Mouse (Mus musculus): ENCODE measurements at regions not wholly inside any gene's neighbourhood (a gene's known extent, or its start where the extent isn't known, plus 50 kb on each side); places are given as distances from the start of the nearest gene placed in this dataset.

DNA sequence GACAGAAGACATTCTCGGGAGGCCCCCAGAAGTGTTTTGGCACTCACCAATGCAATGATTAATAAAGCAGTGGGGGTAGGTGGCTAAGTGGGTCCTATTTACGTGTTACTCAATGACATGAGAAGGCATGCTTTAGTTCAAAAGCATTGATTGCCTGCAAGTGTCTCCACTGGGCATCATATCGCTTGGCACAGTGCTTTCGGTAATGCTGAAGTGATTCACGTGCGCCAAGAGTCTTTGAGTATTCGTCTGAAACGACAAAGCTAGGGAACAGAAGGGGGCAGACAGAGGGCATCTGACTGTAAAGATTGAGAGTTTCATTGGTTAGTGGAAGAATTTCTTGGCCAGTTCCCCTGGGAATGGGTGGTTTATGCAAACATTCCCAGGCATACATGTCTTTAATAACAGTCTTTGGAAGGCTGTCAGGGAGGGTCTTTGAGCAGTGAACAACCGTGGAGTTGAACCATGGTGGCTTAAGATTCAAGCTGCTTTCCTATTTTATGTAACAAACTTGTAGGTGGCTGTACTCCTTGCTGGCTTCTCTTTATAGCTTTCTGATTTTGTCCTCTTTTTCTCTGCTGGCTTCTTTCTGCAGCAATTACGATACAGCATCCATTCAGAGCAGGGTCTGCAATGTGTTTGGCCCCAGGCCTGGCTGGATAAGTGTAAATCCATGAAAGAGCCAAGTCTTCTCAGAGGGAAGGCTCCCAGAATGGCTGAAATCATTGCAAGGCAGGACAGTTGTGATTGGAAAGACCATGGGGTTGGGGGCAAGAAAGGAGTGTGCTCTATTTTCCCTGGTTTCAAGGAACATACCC is 62.2 kb upstream of the Ltbp1 start:
- H3K9me3 ChIP-seq (ENCODE audit: low read length), result no peaks in the 10 kb centered on the region
- no peak overlapping the region for H3K4me3 ChIP-seq (replicated peaks; ENCODE audit: low read length)
- TF ChIP-seq POU5F1 (IDR thresholded peaks at IDR 0.05; ENCODE audit: borderline replicate concordance, low read length) (no peak), NANOG (IDR thresholded peaks at IDR 0.05; ENCODE audit: borderline replicate concordance, low read length) (no peak), CTCF (conservative IDR thresholded peaks at IDR 0.05; ENCODE audit: low read length) (no peak)
- H3K36me3 ChIP-seq (ENCODE audit: insufficient read depth, low read length), result no peaks in the 10 kb centered on the region
- no peaks in the 10 kb centered on the region for H3K27me3 ChIP-seq (ENCODE audit: insufficient read depth, low read length)
- H3K4me1 ChIP-seq (replicated peaks; ENCODE audit: low read depth, low read length), result peaks cover 26% of the 10 kb centered on the region

DNA sequence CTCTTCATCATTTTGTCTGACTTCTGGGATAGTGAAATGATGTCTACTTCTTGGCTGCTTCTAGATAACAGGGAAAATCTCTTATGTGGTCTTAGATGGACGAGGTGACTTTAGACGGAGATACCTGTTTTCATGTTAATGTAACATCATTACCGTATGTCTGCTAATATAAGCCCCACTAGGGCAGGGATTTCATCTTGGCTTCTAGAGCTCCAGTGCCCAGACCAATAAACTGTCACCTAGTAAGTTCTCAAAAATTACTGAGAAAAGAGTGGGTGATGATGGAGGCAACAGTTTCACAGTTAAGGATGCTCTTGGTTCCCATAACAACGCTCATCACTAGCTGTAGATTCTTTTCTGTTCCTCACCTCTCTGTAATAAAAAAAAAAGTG is 61.6 kb upstream of the Ltbp1 start:
- Histone ChIP-seq H3K27me3 (ENCODE audit: insufficient read depth, low read length) (no peaks in the 10 kb centered on the region), H3K36me3 (ENCODE audit: insufficient read depth, low read length) (no peaks in the 10 kb centered on the region), H3K4me1 (replicated peaks; ENCODE audit: low read depth, low read length) (peaks cover 26% of the 10 kb centered on the region), H3K9me3 (ENCODE audit: low read length) (no peaks in the 10 kb centered on the region), H3K4me3 (replicated peaks; ENCODE audit: low read length) (no peak overlapping the region)
- TF ChIP-seq CTCF (conservative IDR thresholded peaks at IDR 0.05; ENCODE audit: low read length), result no peak
- TF ChIP-seq NANOG (IDR thresholded peaks at IDR 0.05; ENCODE audit: borderline replicate concordance, low read length), result no peak
- TF ChIP-seq POU5F1 (IDR thresholded peaks at IDR 0.05; ENCODE audit: borderline replicate concordance, low read length), result no peak

DNA sequence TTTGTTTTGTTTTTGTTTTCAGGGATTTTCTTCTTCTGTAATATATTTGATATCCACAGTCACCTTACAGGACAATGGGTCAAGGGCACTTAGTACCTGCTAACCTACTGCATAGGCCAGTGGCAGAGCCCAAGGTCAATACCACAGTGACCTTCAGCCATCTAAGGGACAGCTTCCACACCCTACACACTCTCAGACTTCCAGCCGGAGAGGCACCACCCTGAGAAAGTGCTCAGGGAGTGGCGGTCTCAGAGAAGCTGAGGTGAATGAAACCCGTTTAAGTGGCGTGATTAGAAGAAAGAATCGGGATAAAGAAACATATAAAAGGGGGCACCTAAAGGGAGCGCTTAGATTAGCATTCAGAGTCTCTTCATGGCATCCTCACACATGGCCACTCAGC is 60.2 kb upstream of the Ltbp1 start:
- H3K4me3 ChIP-seq (replicated peaks; ENCODE audit: low read length), result no peak overlapping the region
- H3K27me3 ChIP-seq (ENCODE audit: insufficient read depth, low read length), result no peaks in the 10 kb centered on the region
- H3K9me3 ChIP-seq (ENCODE audit: low read length), result no peaks in the 10 kb centered on the region
- H3K4me1 ChIP-seq (replicated peaks; ENCODE audit: low read depth, low read length), result peaks cover 26% of the 10 kb centered on the region
- H3K36me3 ChIP-seq (ENCODE audit: insufficient read depth, low read length), result no peaks in the 10 kb centered on the region
- TF ChIP-seq NANOG (IDR thresholded peaks at IDR 0.05; ENCODE audit: borderline replicate concordance, low read length), result no peak
- no peak for TF ChIP-seq POU5F1 (IDR thresholded peaks at IDR 0.05; ENCODE audit: borderline replicate concordance, low read length)
- no peak for TF ChIP-seq CTCF (conservative IDR thresholded peaks at IDR 0.05; ENCODE audit: low read length)

DNA sequence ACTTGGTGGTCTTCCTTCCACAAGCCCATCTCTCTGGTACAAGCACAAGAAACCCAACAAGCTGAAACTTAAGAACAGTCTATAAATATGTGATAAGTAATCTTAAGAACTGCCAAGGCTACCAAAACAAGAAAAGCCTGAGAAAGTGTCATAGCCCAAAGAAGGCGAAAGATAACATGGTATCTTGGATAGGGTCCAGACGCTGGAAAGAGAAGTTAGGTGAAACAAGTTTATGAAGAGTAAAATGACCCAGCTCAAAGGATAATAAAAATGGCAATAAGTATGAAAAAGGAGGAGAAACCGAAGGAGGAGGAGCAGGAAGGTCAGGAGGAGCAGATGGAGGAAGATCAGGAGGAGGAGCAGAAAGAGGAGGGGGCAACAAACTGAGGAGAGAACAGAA is 56.9 kb upstream of the Ltbp1 start:
- no peaks in the 10 kb centered on the region for H3K36me3 ChIP-seq (ENCODE audit: insufficient read depth, low read length)
- TF ChIP-seq CTCF (conservative IDR thresholded peaks at IDR 0.05; ENCODE audit: low read length), result no peak
- no peak for TF ChIP-seq NANOG (IDR thresholded peaks at IDR 0.05; ENCODE audit: borderline replicate concordance, low read length)
- TF ChIP-seq POU5F1 (IDR thresholded peaks at IDR 0.05; ENCODE audit: borderline replicate concordance, low read length), result no peak
- peaks cover 21% of the 10 kb centered on the region for H3K4me1 ChIP-seq (replicated peaks; ENCODE audit: low read depth, low read length)
- no peaks in the 10 kb centered on the region for H3K27me3 ChIP-seq (ENCODE audit: insufficient read depth, low read length)
- H3K9me3 ChIP-seq (ENCODE audit: low read length), result no peaks in the 10 kb centered on the region
- H3K4me3 ChIP-seq (replicated peaks; ENCODE audit: low read length), result no peak overlapping the region

DNA sequence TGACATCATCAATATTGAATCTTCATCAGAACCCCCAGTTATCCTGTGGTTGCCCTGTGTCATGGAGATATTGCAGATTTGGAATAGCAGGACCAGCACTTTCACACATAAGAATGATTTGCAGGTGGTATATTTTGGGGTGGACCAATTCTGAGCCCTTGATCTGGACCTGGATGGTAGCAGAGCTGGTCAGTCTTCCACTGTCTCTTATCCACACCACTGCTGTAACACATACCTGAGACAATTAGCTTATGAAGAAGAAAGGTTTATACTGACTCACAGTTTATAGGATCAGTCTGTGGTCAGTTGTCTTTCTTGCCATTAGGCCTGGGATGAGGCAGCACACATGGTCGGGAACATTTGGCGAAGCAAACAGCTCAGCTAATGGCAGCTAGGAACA is 55.1 kb upstream of the Ltbp1 start:
- Histone ChIP-seq H3K36me3 (ENCODE audit: insufficient read depth, low read length) (no peaks in the 10 kb centered on the region), H3K9me3 (ENCODE audit: low read length) (no peaks in the 10 kb centered on the region), H3K27me3 (ENCODE audit: insufficient read depth, low read length) (no peaks in the 10 kb centered on the region), H3K4me1 (replicated peaks; ENCODE audit: low read depth, low read length) (peaks cover 7% of the 10 kb centered on the region), H3K4me3 (replicated peaks; ENCODE audit: low read length) (no peak overlapping the region)
- TF ChIP-seq POU5F1 (IDR thresholded peaks at IDR 0.05; ENCODE audit: borderline replicate concordance, low read length) (no peak), NANOG (IDR thresholded peaks at IDR 0.05; ENCODE audit: borderline replicate concordance, low read length) (no peak), CTCF (conservative IDR thresholded peaks at IDR 0.05; ENCODE audit: low read length) (no peak)

DNA sequence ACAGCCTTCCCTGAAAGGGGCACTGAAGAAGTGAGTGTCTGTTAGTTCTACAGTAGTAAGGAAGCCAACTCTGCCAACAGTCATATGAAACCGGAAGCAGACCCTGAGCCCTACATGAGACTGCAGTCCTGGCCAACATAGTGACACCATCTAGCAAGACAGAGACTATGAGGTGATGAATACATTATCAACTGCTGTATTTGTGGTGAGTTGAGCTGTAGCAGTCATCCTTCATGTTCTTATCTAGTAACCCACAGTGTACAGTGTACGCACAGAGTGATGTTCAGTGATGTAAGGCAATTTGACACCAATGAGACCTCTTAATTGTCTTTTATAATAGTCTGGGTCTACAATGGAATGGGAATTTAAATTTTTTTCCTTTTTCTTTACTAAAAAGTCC is 50.4 kb upstream of the Ltbp1 start:
- H3K4me1 ChIP-seq (replicated peaks; ENCODE audit: low read depth, low read length), result peaks cover 13% of the 10 kb centered on the region
- H3K27me3 ChIP-seq (ENCODE audit: insufficient read depth, low read length), result no peaks in the 10 kb centered on the region
- H3K9me3 ChIP-seq (ENCODE audit: low read length), result no peaks in the 10 kb centered on the region
- H3K4me3 ChIP-seq (replicated peaks; ENCODE audit: low read length), result no peak overlapping the region
- TF ChIP-seq CTCF (conservative IDR thresholded peaks at IDR 0.05; ENCODE audit: low read length), result no peak
- H3K36me3 ChIP-seq (ENCODE audit: insufficient read depth, low read length), result no peaks in the 10 kb centered on the region
